Mouse (Mus musculus) hindbrain, embryonic 16.5 days (tissue): ENCODE data around the gene Tceal3. TPM values are rescaled to one million over a fixed set of nuclear protein-coding genes. Genes with fewer than 3 reads are reported as not detected.
"Not testable (repeated sequence)": the region's sequence is repeated elsewhere in the genome, so short reads cannot be mapped to it uniquely, and the experiment has no call there.

Experiments used
- ATAC-seq: fragments of 200-750 bp; cut with Nextera tagmentation; 2 replicates; pipeline ENCODE4 v1.8.0; 2017; ENCODE audit warnings: moderate TSS enrichment, moderate library complexity
- H3K27ac ChIP-seq: fragments of 300-500 bp; sonication (generic); 2 replicates; pipeline ENCODE4 v1.5.1; 2014; ENCODE audit warnings: low read depth, mild to moderate bottlenecking, control low read depth, low read length, moderate library complexity
- H3K27me3 ChIP-seq: fragments of 300-500 bp; sonication (generic); replicated peaks from 2 replicates; pipeline ENCODE4 v1.6.1; 2014; ENCODE audit warnings: low read length; ENCODE audit not compliant: control insufficient read depth, insufficient read depth
- H3K36me3 ChIP-seq: fragments of 300-500 bp; sonication (generic); 2 replicates; pipeline ENCODE4 v1.6.1; 2014; ENCODE audit warnings: mild to moderate bottlenecking, low read length, moderate library complexity, mixed read lengths; ENCODE audit not compliant: control insufficient read depth, insufficient read depth
- H3K4me1 ChIP-seq: fragments of 300-500 bp; sonication (generic); 2 replicates; pipeline ENCODE4 v1.6.1; 2014; ENCODE audit warnings: low read depth, low read length; ENCODE audit not compliant: control insufficient read depth, insufficient read depth
- H3K4me2 ChIP-seq: fragments of 300-500 bp; sonication (generic); 2 replicates; pipeline ENCODE4 v1.6.1; 2014; ENCODE audit warnings: mild to moderate bottlenecking, low read length, control low read depth, moderate library complexity
- H3K4me3 ChIP-seq: fragments of 300-500 bp; sonication (generic); 2 replicates; pipeline ENCODE4 v1.5.1; 2014; ENCODE audit warnings: mild to moderate bottlenecking, low read length, control low read depth, moderate library complexity
- H3K9ac ChIP-seq: fragments of 300-500 bp; sonication (generic); 2 replicates; pipeline ENCODE4 v1.6.1; 2014; ENCODE audit warnings: low read depth, mild to moderate bottlenecking, control low read depth, low read length, moderate library complexity
- H3K9me3 ChIP-seq: fragments of 300-500 bp; sonication (generic); 2 replicates; pipeline ENCODE4 v1.6.1; 2014; ENCODE audit warnings: mild to moderate bottlenecking, low read length, moderate library complexity; ENCODE audit not compliant: control insufficient read depth
- WGBS: fragments of 180-500 bp; shearing (Covaris S2); extraction: QIAGEN DNeasy Blood & Tissue Kit; methylation state at CpG from one replicate; pipeline ENCODE4 v1.1.7; 2014; 5-methylcytosine and 5-hydroxymethylcytosine counted together
- polyA plus RNA-seq: library from polyadenylated mRNA; unstranded; fragments of >200 nt; fragmentation: Nextera tagmentation; extraction: Ambion mirVana; gene quantifications from 2 replicates; pipeline ENCODE4 v1.2.1, GENCODE M21; 2015

The Tceal3 gene
- 83.7 and 106 TPM in 2 replicates for polyA plus RNA-seq

- no peaks in the 10 kb centered on the region for H3K9me3 ChIP-seq
- peak within 1 kb of the TSS; percentile 68 for H3K9ac ChIP-seq
- no peaks in the 10 kb centered on the region for H3K27me3 ChIP-seq
- ATAC-seq: peak; percentile 98
- peak within 1 kb of the TSS; percentile 44 for H3K4me2 ChIP-seq
- 32% methylated on average over 12 of the region's 12 CpGs for WGBS
- no peaks in the 10 kb centered on the region for H3K36me3 ChIP-seq
- H3K4me3 ChIP-seq: peak within 1 kb of the TSS; percentile 44
- peak within 1 kb of the TSS; percentile 88 for H3K27ac ChIP-seq
- no peaks in the 10 kb centered on the region for H3K4me1 ChIP-seq
These were observed at the start of gene Tceal3 for GRCm38 (mm10) chrX:136590199-136590896. Gene Tceal3 (plus strand): TSS chrX:136590842.

DNA sequence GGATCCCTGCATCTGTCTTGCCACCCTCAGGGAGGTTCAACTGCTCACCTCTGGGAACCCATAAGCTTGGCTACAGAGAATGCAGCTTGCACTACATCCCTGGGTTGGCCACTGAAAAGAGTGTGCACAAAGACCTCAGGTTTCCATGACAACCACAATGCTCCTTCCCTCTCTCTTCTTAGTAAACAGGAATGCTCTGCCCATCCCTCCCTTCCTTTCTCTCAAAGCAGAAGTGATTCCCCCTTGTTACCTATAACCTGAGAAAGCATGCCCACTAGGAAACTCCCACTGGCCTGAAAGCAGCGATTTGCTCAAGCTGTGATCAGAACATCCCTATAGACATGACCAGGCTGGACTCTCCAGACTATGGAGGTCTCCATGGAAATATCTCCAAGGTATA, 46.7 kb upstream of the Tceal3 start, which contains the start of gene Kir3dl2:
TSS of gene Kir3dl2 (minus strand) at position 101 of the 400 bp plus-strand sequence.
- WGBS: 71% methylated on average over 1 of the region's 1 CpGs
- H3K9me3 ChIP-seq, H3K36me3 ChIP-seq, H3K4me2 ChIP-seq, H3K27me3 ChIP-seq, H3K9ac ChIP-seq, H3K27ac ChIP-seq, ATAC-seq, H3K4me3 ChIP-seq, H3K4me1 ChIP-seq: not testable (repeated sequence)

DNA sequence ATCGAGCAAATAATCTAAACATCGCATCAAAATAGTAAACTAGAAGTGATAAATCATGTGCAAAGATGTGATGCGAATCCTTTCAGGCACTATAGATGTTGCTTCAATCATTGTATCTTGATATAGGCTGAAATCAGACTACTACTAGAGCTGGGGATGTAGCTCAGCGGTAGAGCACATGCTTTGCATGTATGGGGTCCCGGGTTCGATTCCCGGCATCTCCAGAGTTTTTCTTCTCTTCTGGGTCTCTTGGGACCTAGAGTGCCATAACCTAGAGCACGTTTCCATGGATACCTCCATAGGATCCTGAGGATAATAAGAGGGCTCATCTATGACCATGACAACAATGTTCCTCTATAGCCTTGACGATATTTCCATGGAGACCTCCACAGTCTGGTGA, 21.5 kb upstream of the Tceal3 start:
- H3K27ac ChIP-seq, H3K9me3 ChIP-seq, H3K36me3 ChIP-seq, H3K4me1 ChIP-seq, H3K4me3 ChIP-seq, H3K27me3 ChIP-seq, H3K9ac ChIP-seq, ATAC-seq, H3K4me2 ChIP-seq: not testable (repeated sequence)
- 89% methylated on average over 9 of the region's 9 CpGs for WGBS

DNA sequence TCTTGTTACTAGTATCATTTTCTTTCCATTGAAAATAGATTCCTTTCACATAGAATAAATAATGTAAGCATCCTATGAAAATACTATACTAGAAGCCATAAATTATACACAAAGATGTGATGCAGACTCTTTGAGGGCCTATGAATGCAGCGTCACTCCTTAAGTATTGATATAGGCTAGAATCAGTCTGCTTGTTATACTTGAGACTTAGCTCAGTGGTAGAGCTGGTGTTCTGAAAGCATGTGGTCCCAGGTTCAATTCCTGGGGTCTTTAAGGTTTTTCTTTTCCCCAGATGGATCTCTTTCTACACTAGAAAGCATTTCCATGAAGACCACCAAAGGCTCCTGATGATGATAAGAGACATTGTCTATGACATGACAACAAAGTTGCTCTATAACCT, 6.0 kb upstream of the Tceal3 start:
- no peaks in the 10 kb centered on the region for H3K9me3 ChIP-seq
- 94% methylated on average over 1 of the region's 1 CpGs for WGBS
- no peak overlapping the region for H3K27ac ChIP-seq
- no peak overlapping the region for H3K9ac ChIP-seq
- no peaks in the 10 kb centered on the region for H3K36me3 ChIP-seq
- H3K27me3 ChIP-seq: no peaks in the 10 kb centered on the region
- no peaks in the 10 kb centered on the region for H3K4me1 ChIP-seq
- no peak overlapping the region for H3K4me2 ChIP-seq
- no peak for ATAC-seq
- no peak overlapping the region for H3K4me3 ChIP-seq

DNA sequence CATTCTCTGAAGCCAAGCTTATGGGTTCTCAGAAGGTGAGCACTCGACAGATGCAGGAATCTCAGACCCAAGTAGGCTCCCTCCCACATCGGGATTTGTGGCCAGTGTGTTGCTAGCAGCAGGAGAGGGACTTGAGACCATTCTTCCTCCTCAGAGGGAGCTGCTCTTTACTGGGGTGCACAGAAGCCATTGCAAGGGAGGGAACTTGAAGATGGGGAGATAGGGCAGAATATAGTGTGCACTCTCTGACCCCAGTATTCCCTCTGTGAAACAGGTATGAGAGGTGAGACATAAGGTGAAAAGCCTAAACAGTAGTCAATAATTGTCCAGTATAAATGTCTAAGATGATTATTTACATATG, 235 bp downstream of the Tceal3 start:
- H3K4me1 ChIP-seq: no peaks in the 10 kb centered on the region
- peak overlapping the region; percentile 68 for H3K9ac ChIP-seq
- ATAC-seq: peak; percentile 81
- no peaks in the 10 kb centered on the region for H3K36me3 ChIP-seq
- peak overlapping the region; percentile 44 for H3K4me2 ChIP-seq
- H3K9me3 ChIP-seq: no peaks in the 10 kb centered on the region
- peak overlapping the region; percentile 88 for H3K27ac ChIP-seq
- no peaks in the 10 kb centered on the region for H3K27me3 ChIP-seq
- WGBS: 11% methylated on average over 2 of the region's 2 CpGs
- H3K4me3 ChIP-seq: peak overlapping the region; percentile 44

DNA sequence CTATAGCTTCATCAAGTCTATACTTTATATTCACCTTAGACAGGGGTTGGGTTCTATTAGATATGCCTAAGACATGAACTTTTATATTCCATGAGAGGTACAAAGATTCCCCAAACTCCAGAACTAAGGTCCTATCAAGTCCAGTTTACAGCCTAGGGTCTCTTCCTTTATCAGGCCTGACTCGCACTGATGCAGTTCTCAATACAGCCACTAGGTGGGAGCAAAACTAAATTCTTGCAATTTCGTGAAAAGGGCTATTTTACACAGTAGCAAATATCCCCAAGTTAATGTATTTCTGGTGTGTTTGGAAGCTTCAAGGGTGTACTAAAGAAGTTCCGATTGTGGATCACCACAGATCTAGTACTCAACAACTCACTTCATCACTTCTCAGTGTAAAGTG, 8.8 kb downstream of the Tceal3 start:
- Histone ChIP-seq H3K4me1 (no peaks in the 10 kb centered on the region), H3K9me3 (no peaks in the 10 kb centered on the region), H3K27me3 (no peaks in the 10 kb centered on the region), H3K4me3 (no peak overlapping the region), H3K36me3 (no peaks in the 10 kb centered on the region), H3K9ac (no peak overlapping the region), H3K4me2 (no peak overlapping the region), H3K27ac (no peak overlapping the region)
- WGBS: 13% methylated on average over 3 of the region's 3 CpGs
- ATAC-seq: peak; percentile 77

- Histone ChIP-seq H3K4me3 (no peak overlapping the region), H3K9ac (no peak overlapping the region), H3K36me3 (no peaks in the 10 kb centered on the region), H3K4me1 (no peaks in the 10 kb centered on the region), H3K4me2 (no peak overlapping the region), H3K27ac (no peak overlapping the region), H3K27me3 (no peaks in the 10 kb centered on the region), H3K9me3 (no peaks in the 10 kb centered on the region)
- ATAC-seq: no peak
- 69% methylated on average over 4 of the region's 4 CpGs for WGBS
These were observed 16.3 kb downstream of the Tceal3 start for GRCm38 (mm10) chrX:136606951-136607350.

- 35% methylated on average over 3 of the region's 3 CpGs for WGBS
- ATAC-seq: no peak
- no peaks in the 10 kb centered on the region for H3K27me3 ChIP-seq
These were observed 16.8 kb downstream of the Tceal3 start for GRCm38 (mm10) chrX:136607395-136607794.

DNA sequence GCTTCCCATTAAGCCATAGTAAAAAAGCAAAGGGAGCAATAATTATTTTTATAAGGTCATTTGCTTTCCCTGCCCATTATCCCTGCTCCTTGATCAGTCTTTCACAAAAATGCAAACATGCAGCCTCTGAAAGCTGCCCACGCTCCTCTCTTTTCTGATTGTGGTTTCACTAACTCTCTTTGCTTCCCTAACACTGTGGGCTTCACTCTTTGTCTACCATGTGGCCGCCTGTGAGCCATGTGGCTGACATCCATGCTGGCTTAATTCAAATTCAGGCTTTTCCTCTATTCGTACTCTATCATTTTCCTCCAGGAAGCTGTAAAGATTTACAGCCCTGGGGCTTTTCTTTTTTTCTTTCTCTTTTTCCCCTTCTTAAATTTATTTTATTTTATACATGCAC, 20.7 kb downstream of the Tceal3 start:
- Histone ChIP-seq H3K4me3 (no peak overlapping the region), H3K9ac (no peak overlapping the region), H3K4me2 (no peak overlapping the region), H3K36me3 (no peaks in the 10 kb centered on the region), H3K4me1 (no peaks in the 10 kb centered on the region), H3K27ac (no peak overlapping the region), H3K27me3 (no peaks in the 10 kb centered on the region), H3K9me3 (no peaks in the 10 kb centered on the region)
- no peak for ATAC-seq
- WGBS: 61% methylated on average over 3 of the region's 3 CpGs

More at GRCm38 (mm10) chrX:136607395-136607794, 16.8 kb downstream of the Tceal3 start:
- Histone ChIP-seq H3K27ac (no peak overlapping the region), H3K9ac (no peak overlapping the region), H3K9me3 (no peaks in the 10 kb centered on the region), H3K4me3 (no peak overlapping the region), H3K4me1 (no peaks in the 10 kb centered on the region), H3K4me2 (no peak overlapping the region), H3K36me3 (no peaks in the 10 kb centered on the region)
